Mouse (Mus musculus): ENCODE measurements around the gene Grin2d. TPM values are rescaled to one million over a fixed set of nuclear protein-coding genes. Genes with fewer than 3 reads are reported as not detected.
"Not testable (repeated sequence)": the region's sequence is repeated elsewhere in the genome, so short reads cannot be mapped to it uniquely, and the experiment has no call there.

Grin2d gene
- total RNA-seq, 2 experiments from 2014 or later, result 0.38 to 0.44 TPM

GRCm38 (mm10) chr7:45902481-45903002 is 24.4 kb upstream of the Grin2d start:
- DNase-seq, result no peak
- intact Hi-C loops (cut with DNase I), result no loop called here

- DNase-seq, result no peak
- intact Hi-C loops (cut with DNase I), result no loop called here
Observed at GRCm38 (mm10) chr7:45901562-45901961, 23.4 kb upstream of the Grin2d start.

GRCm38 (mm10) chr7:45898125-45898524 is 19.9 kb upstream of the Grin2d start:
- DNase-seq; intact Hi-C loops (cut with DNase I): not testable (repeated sequence)

DNA sequence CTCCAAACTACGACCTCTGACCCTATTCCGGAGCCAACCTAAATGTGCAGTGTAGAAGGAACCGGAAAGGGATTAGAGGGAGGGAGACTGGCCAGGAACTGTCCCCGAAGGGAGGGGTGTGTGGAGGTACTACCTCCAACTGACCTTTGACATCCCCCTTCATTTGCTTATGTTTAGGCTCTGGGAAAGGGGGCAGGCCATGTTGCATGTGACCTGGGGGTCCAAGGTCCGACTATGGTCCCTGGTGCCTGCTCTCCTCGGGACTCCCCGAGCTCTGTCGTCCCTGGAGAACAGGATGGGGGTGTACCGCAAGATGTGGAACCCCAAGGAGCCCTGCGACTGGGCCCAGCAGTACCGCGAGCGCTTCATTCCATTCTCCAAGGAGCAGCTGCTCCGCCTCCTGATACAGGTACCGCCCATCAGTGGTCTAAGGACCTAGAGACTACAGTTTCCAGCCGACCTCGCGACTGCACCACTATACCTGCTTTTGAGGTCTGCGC is 19.1 kb upstream of the Grin2d start:
- intact Hi-C loops (cut with DNase I), result loop anchor here (1.0 kb wide), 1 partner anchor 24 kb away; no protein-coding TSS in a partner anchor
- peak in 1 of 2 experiments; percentile 55 for DNase-seq

GRCm38 (mm10) chr7:45896517-45897257 is 18.5 kb upstream of the Grin2d start, which contains the start of the genes Syngr4 and Tmem143:
Syngr4 (minus strand) TSS chr7:45896714.
Tmem143 (plus strand) TSS chr7:45896941.
- intact Hi-C loops (cut with DNase I), result loop anchor here (1.0 kb wide), 1 partner anchor 23 kb away; no protein-coding TSS in a partner anchor
- peak; percentile 95 for DNase-seq

GRCm38 (mm10) chr7:45895931-45896516 is 17.8 kb upstream of the Grin2d start:
- intact Hi-C loops (cut with DNase I), result no loop called here
- no peak for DNase-seq

- intact Hi-C loops (cut with DNase I), result no loop called here
- DNase-seq, result no peak
Observed at GRCm38 (mm10) chr7:45892651-45893050, 14.5 kb upstream of the Grin2d start.

- no peak for DNase-seq
- intact Hi-C loops (cut with DNase I), result no loop called here
Observed at GRCm38 (mm10) chr7:45887246-45887645, 9.1 kb upstream of the Grin2d start.

DNA sequence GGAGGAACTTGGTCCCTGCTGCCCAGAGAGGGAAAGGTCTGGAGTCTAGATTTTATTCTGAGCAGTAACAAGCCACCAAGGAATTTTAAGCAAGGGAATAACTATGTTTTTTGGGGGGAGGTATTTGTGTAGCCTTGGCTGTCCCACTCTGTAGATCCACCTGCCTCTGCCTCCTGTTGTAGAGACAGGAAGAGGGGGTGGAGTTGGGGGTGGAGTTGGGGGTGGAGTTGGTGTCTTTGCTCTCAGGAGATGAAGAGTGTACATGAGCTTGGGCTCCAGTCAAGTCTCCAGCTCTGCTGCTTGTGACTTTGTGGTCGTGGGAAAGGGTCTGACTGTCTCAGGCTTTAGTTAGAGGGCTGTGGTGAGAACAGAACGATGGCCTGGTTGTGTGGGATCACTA is 2.8 kb upstream of the Grin2d start:
- DNase-seq, result no peak
- intact Hi-C loops (cut with DNase I), result no loop called here

DNA sequence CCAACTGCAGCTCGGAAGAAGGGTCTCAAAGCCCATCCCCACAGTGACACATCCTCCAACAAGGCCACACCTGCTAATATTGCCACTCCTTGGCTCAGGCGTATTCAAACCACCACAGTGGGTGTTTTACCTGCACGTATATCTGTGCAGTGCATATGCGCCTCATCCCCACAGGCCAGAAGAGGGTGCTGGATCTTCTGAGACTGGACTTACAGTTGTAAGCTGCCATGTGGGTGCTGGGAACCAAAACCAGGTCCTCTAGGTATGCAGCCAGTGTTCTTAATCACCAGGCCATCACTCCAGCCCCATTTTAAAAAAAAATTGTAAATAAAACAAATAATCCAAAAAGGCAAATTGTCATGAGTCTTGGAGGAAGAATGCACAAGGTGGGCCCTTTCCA is 2.4 kb upstream of the Grin2d start:
- DNase-seq, result no peak
- intact Hi-C loops (cut with DNase I), result no loop called here

GRCm38 (mm10) chr7:45876895-45877294 is 1.3 kb downstream of the Grin2d start:
- intact Hi-C loops (cut with DNase I), result no loop called here
- DNase-seq, result no peak

- intact Hi-C loops (cut with DNase I), result loop anchor here (1.0 to 2.0 kb wide), 2 partner anchors 24 to 135 kb away; no protein-coding TSS in a partner anchor
- peak; percentile 67 to 81 for DNase-seq
Observed at GRCm38 (mm10) chr7:45873061-45873947, 4.9 kb downstream of the Grin2d start.

GRCm38 (mm10) chr7:45872624-45873023 is 5.6 kb downstream of the Grin2d start, which contains the start of gene Kdelr1:
Kdelr1 (plus strand) TSS chr7:45872772.
- DNase-seq, result peak; percentile 91 to 93
- intact Hi-C loops (cut with DNase I), result loop anchor here (1.0 to 2.0 kb wide), 4 partner anchors 25 to 136 kb away; no protein-coding TSS in a partner anchor

DNA sequence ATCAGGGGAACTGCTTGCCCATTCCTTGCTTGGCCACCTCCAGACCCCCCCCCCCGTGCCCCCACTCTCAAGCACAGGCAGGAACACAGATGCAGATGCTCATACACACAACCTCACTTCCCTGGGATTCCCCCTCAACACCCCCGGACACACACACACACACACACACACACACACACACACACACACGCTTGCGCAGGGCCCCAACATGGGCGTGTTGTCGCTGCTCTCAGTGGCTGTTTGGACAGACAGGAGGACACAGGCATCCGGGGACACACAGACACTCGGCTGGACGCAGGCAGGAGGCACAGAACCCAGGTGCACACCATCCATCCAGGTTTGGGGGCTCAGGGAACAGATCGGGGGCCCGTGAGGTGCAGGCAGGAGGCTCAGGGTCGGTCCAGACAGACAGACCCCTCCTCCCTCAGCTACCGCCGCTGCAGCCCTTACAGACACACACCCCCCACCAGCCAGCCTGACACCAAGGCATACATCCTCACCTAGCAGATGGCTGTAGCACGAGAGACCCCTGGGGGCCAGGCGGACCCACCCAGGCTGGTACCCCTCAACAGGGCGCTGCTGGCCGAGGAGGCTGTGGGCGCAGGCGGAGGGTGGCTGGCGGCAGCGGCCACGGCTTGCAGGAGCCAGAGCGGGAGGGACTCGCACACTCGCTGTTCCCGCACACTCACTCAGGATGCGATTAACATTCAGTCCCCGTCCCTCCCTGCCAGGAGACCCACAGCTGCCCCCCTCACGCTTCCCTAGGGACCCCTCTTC is 7.7 kb downstream of the Grin2d start:
- intact Hi-C loops (cut with DNase I), result no loop called here
- no peak for DNase-seq

DNA sequence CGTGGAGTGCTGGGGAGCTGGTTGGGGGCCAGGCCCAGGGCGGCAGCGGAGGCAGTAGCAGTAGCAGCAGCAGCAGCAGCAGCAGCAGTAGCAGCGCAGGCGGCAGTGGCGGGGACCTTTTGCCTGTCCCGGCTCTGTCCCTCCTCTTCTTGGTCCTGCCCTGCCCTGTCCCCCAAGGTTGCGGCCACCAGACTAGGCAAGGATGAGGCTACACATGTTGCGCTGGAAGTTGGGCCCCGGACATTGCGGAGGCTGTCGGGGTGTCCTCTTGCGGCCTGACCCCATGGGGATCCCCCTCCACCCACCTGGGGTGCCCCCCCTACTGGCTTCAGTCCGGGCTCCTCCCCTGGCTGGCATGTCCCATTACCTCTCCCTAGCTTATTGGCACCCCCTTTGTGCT is 8.4 kb downstream of the Grin2d start:
- intact Hi-C loops (cut with DNase I), result loop anchor here (10.0 kb wide), 1 partner anchor 1055 kb away; no protein-coding TSS in a partner anchor
- DNase-seq, result peak in 1 of 2 experiments; percentile 10

GRCm38 (mm10) chr7:45869107-45869670 is 9.0 kb downstream of the Grin2d start:
- intact Hi-C loops (cut with DNase I), result loop anchor here (10.0 kb wide), 1 partner anchor 1056 kb away; no protein-coding TSS in a partner anchor
- DNase-seq, result no peak

- no peak for DNase-seq
- intact Hi-C loops (cut with DNase I), result loop anchor here (10.0 kb wide), 1 partner anchor 1057 kb away; no protein-coding TSS in a partner anchor
Observed at GRCm38 (mm10) chr7:45867871-45868270, 10.3 kb downstream of the Grin2d start.

GRCm38 (mm10) chr7:45865925-45866910 is 12.0 kb downstream of the Grin2d start:
- intact Hi-C loops (cut with DNase I), result loop anchor here (2.0 to 10.0 kb wide), 2 partner anchors 35 to 1059 kb away; partner anchors contain the start of gene Grwd1
- DNase-seq, result peak; percentile 92

Measured in heart, postnatal 36 days (tissue).